Mouse (Mus musculus) liver, embryonic 14.5 days (tissue): ENCODE data around the gene March6.

Source experiments
- CTCF ChIP-seq: IDR thresholded peaks from 2 replicates; pipeline ENCODE4 v1.5.1; 2016; ENCODE audit warnings: antibody characterized with exemption, low read depth, control low read depth
- EP300 ChIP-seq: IDR thresholded peaks from 2 replicates; pipeline ENCODE4 v1.6.1; 2016; ENCODE audit warnings: antibody characterized with exemption, low read depth

- TF ChIP-seq CTCF (no peak), EP300 (no peak)
Observed at GRCm38 (mm10) chr15:31536051-31536737, 5.3 kb upstream of the March6 start.
